Mouse (Mus musculus): ENCODE results near the gene Upf3b. TPM values are rescaled to one million over a fixed set of nuclear protein-coding genes. Genes with fewer than 3 reads are reported as not detected.
"Not testable (repeated sequence)": the region's sequence is repeated elsewhere in the genome, so short reads cannot be mapped to it uniquely, and the experiment has no call there.

The Upf3b gene
- total RNA-seq (2015; ENCODE audit: low replicate concordance): 55.1 and 75.5 TPM in 2 replicates
- total RNA-seq (2017; ENCODE audit: low replicate concordance): 74.7 and 95.0 TPM in 2 replicates

DNA sequence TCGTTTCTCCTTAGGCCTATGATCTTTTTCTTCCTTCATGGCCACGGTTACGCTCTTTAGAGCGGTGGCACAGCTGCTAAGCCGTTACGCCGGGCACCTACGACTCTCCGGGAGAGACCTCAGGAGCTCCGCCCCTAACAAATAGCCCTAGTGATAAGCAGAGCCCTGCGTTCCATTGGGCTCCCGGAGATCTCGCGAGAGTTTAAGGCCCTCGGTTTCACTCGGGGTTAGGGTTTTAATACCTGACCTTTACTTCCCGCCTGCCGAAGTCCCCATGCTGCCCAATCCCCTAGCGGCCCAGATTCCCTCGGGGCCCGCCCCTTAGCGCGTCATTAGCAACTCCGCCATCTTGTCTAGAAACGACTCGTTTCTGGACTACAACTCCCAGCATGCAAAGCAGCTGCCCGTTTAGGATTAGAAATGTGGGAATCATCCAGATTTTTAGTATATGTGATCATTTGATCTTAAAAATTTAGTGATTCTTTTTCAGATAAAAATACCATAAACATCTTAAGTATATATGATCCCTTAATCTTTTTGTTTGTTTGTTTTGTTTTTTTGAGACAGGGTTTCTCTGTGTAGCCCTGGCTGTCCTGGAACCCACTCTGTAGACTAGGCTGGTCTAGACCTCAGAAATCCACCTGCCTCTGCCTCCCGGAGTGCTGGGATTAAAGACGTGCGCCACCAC lies at the start of gene Upf3b:
Gene Upf3b, minus strand, starts transcription at position 130 of the 688 bp plus-strand sequence.
- ATAC-seq (replicated peaks; ENCODE audit: low FRiP score, poor library complexity, severe bottlenecking): peak; percentile 98

DNA sequence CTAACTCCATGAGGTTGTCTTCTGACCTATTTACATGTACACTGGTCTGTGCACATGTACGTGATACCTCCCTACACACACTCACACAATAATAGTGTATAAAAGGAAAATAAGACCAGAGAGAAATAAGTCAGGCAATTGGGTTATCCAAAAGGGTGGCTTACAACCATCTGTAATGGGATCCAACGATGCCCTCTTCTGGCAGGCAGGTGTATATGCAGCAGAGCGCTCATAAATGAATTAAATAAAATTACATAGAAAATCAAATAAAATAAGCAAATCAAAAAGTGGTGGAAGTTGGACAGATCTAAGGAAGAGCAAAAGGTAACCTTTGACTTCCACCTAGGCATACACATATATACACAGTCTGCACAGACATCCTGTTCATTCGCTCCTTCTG lies 47.7 kb upstream of the Upf3b start:
- no peak for ATAC-seq (replicated peaks; ENCODE audit: low FRiP score, poor library complexity, severe bottlenecking)

DNA sequence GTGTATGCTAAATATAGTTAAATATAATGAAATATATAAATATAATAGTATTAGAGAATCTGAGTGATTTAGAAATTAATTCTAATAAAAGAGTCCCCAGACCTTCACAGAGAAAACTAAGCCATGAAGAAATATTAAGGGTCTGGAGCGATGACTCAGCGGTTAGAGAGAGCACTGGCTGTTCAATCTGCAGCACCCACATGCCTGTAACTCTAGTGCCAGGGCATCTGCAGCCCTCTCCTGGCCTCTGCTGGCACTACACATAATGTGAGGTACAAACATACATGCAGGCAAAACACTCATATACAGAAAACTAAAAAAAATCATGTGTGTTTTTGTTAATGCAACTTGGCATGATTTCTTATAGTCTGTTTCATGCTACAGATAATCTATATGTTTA lies 34.8 kb upstream of the Upf3b start:
- ATAC-seq (replicated peaks; ENCODE audit: low FRiP score, poor library complexity, severe bottlenecking): 0 out of 2 replicates have a peak, but pooled peaks have one; percentile 57

DNA sequence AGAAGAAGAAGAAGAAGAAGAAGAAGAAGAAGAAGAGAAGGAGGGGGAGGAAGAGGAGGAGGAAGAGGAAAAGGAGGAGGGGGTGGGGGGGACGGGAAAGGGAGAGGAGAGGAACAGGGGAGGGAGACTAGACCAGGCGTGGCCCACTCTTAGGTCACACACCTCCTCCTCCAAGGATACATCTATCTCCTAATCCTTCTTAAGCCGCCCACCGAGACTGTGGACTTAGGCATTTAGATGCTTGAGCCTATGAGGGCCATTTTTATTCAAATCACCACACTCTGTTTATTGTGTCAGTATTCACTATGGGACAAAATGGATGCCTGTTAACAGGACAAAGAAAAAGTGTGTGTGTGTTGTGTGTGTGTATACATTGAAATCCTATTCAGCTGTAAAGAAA lies 34.4 kb upstream of the Upf3b start:
- ATAC-seq (replicated peaks; ENCODE audit: low FRiP score, poor library complexity, severe bottlenecking): not testable (repeated sequence)

- ATAC-seq (replicated peaks; ENCODE audit: low FRiP score, poor library complexity, severe bottlenecking): no peak
Observed at GRCm38 (mm10) chrX:37141732-37142131, 31.6 kb upstream of the Upf3b start.

- ATAC-seq (replicated peaks; ENCODE audit: low FRiP score, poor library complexity, severe bottlenecking): peak; percentile 88
Observed at GRCm38 (mm10) chrX:37126671-37127358, 16.7 kb upstream of the Upf3b start, which contains the start of gene Nkap. TSS of gene Nkap (plus strand) at chrX:37126795.

GRCm38 (mm10) chrX:37125511-37125910 lies 15.4 kb upstream of the Upf3b start:
- no peak for ATAC-seq (replicated peaks; ENCODE audit: low FRiP score, poor library complexity, severe bottlenecking)

DNA sequence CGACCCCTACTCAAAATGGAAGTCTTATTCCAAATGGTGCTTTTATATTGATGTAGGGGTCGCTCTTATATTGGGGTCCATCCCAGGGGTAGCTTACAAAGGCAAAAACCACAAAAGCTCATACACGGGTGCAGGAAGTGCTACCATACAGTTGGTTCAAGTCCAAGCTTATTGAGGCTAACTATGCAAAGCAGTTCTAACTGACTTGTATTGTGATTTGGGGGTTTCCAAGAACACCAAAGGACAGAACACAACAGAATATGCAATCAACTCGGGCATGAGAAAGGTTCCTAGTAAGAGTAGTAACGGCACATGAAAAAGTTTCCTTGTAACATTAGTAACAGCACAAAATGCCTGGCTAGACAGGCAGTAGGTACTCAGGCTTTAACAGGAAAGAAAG lies 10.1 kb upstream of the Upf3b start:
- no peak for ATAC-seq (replicated peaks; ENCODE audit: low FRiP score, poor library complexity, severe bottlenecking)

DNA sequence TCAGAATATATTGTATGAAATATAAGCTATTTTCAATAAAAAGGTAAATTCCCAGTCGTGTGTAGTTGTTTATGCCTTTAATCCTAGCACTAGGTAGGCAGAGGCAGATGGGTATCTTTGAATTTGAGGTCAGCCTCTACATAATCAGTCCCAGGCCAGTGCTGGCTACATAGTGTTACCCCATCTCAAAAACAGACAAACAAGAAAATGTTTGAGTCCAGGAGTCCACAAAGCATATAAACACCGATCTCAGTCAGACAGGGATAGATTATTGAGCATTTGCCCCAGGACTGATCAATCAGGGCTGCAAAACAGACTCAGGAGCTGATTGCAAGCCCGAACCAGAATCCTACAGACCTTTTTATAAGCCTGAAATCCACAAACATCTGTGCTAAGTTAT lies 9.5 kb upstream of the Upf3b start:
- no peak for ATAC-seq (replicated peaks; ENCODE audit: low FRiP score, poor library complexity, severe bottlenecking)

DNA sequence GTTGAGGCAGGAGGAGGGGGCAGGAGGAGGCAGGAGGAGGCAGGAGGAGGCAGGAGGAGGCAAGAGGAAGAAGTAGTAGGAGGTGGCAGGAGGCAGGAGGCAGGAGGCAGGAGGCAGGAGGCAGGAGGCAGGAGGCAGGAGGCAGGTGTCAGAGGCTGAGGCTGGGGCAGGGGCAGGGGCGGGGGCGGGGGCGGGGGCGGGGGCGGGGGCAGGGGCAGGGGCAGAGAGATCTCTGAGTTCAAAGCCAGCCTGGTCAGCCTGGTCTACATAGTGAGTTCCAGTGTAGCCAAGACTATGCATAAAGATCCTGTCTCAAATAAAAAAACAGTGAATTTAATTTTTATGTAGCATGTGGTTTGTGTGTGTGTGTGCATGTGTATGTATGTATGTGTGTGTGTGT lies 7.0 kb upstream of the Upf3b start:
- ATAC-seq (replicated peaks; ENCODE audit: low FRiP score, poor library complexity, severe bottlenecking): no peak

DNA sequence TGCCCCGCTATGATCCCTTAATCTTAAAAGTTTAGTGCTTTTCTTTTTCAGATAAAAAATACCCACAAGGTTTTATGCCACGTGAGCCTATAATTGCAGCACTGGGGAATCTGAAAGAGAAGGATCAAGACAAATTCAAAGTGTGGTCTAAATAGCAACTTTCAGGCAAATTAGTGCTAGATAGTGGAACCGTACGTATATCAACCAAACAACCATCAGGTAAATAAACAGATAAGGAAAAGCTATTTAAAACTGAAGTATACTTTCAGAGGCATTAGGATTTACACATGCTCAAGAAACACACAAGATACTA lies 715 bp upstream of the Upf3b start:
- ATAC-seq (replicated peaks; ENCODE audit: low FRiP score, poor library complexity, severe bottlenecking): no peak

- peak; percentile 94 for ATAC-seq (replicated peaks; ENCODE audit: low FRiP score, poor library complexity, severe bottlenecking)
Observed at GRCm38 (mm10) chrX:37109526-37110192, 463 bp downstream of the Upf3b start.

DNA sequence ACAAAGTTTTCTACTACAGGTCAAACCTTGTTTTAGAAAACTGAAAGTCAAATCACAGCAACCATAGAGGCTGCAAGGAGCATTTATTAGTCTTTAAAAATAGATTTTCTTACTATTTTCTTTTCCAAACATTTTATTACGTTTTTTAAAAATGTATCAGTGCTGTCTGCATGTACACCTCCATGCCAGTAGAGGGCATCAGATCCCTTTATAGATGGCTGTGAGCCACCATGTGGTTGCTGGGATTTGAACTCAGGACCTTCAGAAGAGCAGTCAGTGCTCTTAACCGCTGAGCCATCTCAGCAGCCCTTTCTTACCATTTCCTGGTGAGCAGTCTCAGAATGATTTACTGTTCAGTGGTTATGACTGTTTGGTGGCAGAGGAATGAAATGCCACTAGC lies 6.3 kb downstream of the Upf3b start:
- no peak for ATAC-seq (replicated peaks; ENCODE audit: low FRiP score, poor library complexity, severe bottlenecking)

DNA sequence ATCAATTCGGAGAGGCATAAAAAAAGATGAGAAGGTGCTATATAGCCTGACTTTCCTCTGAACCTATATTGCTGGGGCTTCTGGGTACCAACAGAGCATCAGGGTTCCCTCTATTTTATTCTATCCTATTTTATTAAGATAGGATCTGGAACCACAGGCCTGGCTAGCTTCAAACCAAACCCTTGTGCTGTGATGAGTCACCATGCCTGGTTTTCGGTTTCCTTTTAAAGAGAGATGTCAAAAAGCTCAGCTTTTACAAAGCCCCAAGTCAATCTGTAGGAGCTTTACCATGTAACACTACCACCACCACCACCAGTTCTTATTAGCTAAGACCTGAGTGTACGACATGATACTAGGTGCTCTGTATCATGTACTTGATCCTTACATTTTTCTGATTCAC lies 11.4 kb downstream of the Upf3b start:
- ATAC-seq (replicated peaks; ENCODE audit: low FRiP score, poor library complexity, severe bottlenecking): no peak

GRCm38 (mm10) chrX:37095106-37095768 lies 14.9 kb downstream of the Upf3b start:
- ATAC-seq (replicated peaks; ENCODE audit: low FRiP score, poor library complexity, severe bottlenecking): no peak

DNA sequence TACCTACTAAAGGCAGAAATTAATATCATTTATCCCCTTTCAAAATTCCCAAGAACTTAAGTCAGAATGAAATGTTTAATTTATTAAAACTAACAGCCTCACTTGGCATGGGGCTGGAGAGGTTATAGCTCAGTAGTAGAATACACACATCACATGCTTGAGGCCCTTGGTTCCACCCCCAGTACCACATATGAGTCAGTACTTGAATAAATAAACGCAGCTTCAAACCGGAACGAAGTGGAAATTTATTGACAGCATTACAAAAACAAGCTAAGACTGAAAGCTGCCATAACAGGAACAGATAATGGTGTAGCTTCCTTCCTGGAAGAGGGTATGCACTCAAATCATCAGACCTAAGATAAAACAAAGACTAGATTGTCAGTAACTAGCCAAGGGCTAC lies 18.7 kb downstream of the Upf3b start:
- ATAC-seq (replicated peaks; ENCODE audit: low FRiP score, poor library complexity, severe bottlenecking): no peak

- no peak for ATAC-seq (replicated peaks; ENCODE audit: low FRiP score, poor library complexity, severe bottlenecking)
Observed at GRCm38 (mm10) chrX:37088778-37089177, 21.3 kb downstream of the Upf3b start.

- ATAC-seq (replicated peaks; ENCODE audit: low FRiP score, poor library complexity, severe bottlenecking): peak; percentile 50
Observed at GRCm38 (mm10) chrX:37085665-37086064, 24.5 kb downstream of the Upf3b start.

DNA sequence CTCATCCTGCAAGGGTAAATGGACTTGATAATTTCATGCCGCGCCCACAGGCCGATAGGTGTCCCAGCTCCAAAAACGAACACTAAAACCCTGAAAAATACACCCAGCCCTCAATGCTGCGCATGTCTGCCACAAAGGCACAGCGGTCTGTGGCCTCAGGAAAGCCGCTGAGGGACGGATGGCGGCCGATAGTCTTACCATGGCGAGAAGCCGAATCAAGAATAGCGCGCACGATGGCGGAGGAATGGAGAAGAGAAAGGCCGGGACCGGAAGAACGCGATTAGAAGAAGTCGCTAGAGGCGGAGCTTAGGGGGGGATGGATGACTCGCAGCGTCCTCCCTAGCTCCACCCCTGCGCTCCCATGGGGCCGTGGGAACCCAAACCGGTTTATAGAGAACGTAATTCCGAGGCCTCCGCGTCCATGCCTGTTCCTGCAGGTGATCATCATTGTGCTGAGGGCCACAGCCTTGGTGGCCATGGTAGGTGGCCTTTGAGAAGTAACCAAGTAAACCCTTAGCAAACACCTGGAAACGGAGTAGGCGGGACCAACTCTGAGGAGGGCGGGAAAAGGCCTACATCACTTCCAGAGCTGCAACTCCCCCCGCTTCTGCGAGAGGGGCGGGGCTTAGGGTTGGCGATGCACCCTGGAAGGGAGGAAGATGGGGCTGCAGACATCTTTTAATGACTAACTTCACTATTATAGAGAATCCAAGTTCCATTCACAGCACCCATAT lies 25.0 kb downstream of the Upf3b start, which contains the start of gene Rpl39:
Gene Rpl39, minus strand, starts transcription at position 476 of the 734 bp plus-strand sequence.
- peak; percentile 95 for ATAC-seq (replicated peaks; ENCODE audit: low FRiP score, poor library complexity, severe bottlenecking)
